Mouse (Mus musculus): ENCODE results near the gene Cpeb3.
A peak's percentile ranks its signal among the peaks of the same experiment; 100 is the strongest.
"Not testable (repeated sequence)": the region's sequence is repeated elsewhere in the genome, so short reads cannot be mapped to it uniquely, and the experiment has no call there.

The Cpeb3 gene

GRCm38 (mm10) chr19:37210457-37210856, 2.1 kb upstream of the Cpeb3 start:
- Histone ChIP-seq H3K27me3 (ENCODE audit: insufficient read depth, low read length) (peaks cover 4% of the 10 kb centered on the region; the same call in 1 of the 2 replicates), H3K4me1 (replicated peaks; ENCODE audit: low read depth, low read length) (peaks cover 39% of the 10 kb centered on the region), H3K4me3 (replicated peaks; ENCODE audit: low read length) (no peak overlapping the region), H3K36me3 (ENCODE audit: insufficient read depth, low read length) (peaks cover 47% of the 10 kb centered on the region), H3K9me3 (ENCODE audit: low read length) (no peaks in the 10 kb centered on the region)
- TF ChIP-seq NANOG (IDR thresholded peaks at IDR 0.05; ENCODE audit: borderline replicate concordance, low read length) (no peak), POU5F1 (IDR thresholded peaks at IDR 0.05; ENCODE audit: borderline replicate concordance, low read length) (no peak), CTCF (conservative IDR thresholded peaks at IDR 0.05; ENCODE audit: low read length) (no peak)

- peaks cover 7% of the 10 kb centered on the region; the same call in 1 of the 2 replicates for H3K27me3 ChIP-seq (ENCODE audit: insufficient read depth, low read length)
- peaks cover 39% of the 10 kb centered on the region for H3K4me1 ChIP-seq (replicated peaks; ENCODE audit: low read depth, low read length)
- peaks cover 39% of the 10 kb centered on the region for H3K36me3 ChIP-seq (ENCODE audit: insufficient read depth, low read length)
- TF ChIP-seq NANOG (IDR thresholded peaks at IDR 0.05; ENCODE audit: borderline replicate concordance, low read length) (no peak), POU5F1 (IDR thresholded peaks at IDR 0.05; ENCODE audit: borderline replicate concordance, low read length) (no peak), CTCF (conservative IDR thresholded peaks at IDR 0.05; ENCODE audit: low read length) (peak; percentile 43)
- no peaks in the 10 kb centered on the region for H3K9me3 ChIP-seq (ENCODE audit: low read length)
- H3K4me3 ChIP-seq (replicated peaks; ENCODE audit: low read length): peak overlapping the region; percentile 99
Measured at GRCm38 (mm10) chr19:37209467-37210128, 1.2 kb upstream of the Cpeb3 start.

GRCm38 (mm10) chr19:37208986-37209385, 585 bp upstream of the Cpeb3 start:
- H3K4me1 ChIP-seq (replicated peaks; ENCODE audit: low read depth, low read length): peaks cover 40% of the 10 kb centered on the region
- H3K9me3 ChIP-seq (ENCODE audit: low read length): no peaks in the 10 kb centered on the region
- peaks cover 7% of the 10 kb centered on the region; the same call in 1 of the 2 replicates for H3K27me3 ChIP-seq (ENCODE audit: insufficient read depth, low read length)
- peak overlapping the region; percentile 99 for H3K4me3 ChIP-seq (replicated peaks; ENCODE audit: low read length)
- TF ChIP-seq POU5F1 (IDR thresholded peaks at IDR 0.05; ENCODE audit: borderline replicate concordance, low read length) (no peak), NANOG (IDR thresholded peaks at IDR 0.05; ENCODE audit: borderline replicate concordance, low read length) (no peak), CTCF (conservative IDR thresholded peaks at IDR 0.05; ENCODE audit: low read length) (no peak)
- H3K36me3 ChIP-seq (ENCODE audit: insufficient read depth, low read length): peaks cover 39% of the 10 kb centered on the region

GRCm38 (mm10) chr19:37207303-37208175, 862 bp downstream of the Cpeb3 start, which contains the start of gene March5:
March5 (plus strand) TSS chr19:37207543.
- Histone ChIP-seq H3K4me3 (replicated peaks; ENCODE audit: low read length) (peak within 1 kb of the TSS; percentile 99), H3K4me1 (replicated peaks; ENCODE audit: low read depth, low read length) (peaks cover 36% of the 10 kb centered on the region), H3K27me3 (ENCODE audit: insufficient read depth, low read length) (peaks cover 7% of the 10 kb centered on the region; the same call in 1 of the 2 replicates), H3K36me3 (ENCODE audit: insufficient read depth, low read length) (peaks cover 26% of the 10 kb centered on the region), H3K9me3 (ENCODE audit: low read length) (no peaks in the 10 kb centered on the region)
- TF ChIP-seq CTCF (conservative IDR thresholded peaks at IDR 0.05; ENCODE audit: low read length) (no peak), POU5F1 (IDR thresholded peaks at IDR 0.05; ENCODE audit: borderline replicate concordance, low read length) (no peak), NANOG (IDR thresholded peaks at IDR 0.05; ENCODE audit: borderline replicate concordance, low read length) (no peak)

- peak overlapping the region; percentile 99 for H3K4me3 ChIP-seq (replicated peaks; ENCODE audit: low read length)
- H3K36me3 ChIP-seq (ENCODE audit: insufficient read depth, low read length): peaks cover 18% of the 10 kb centered on the region
- no peaks in the 10 kb centered on the region for H3K9me3 ChIP-seq (ENCODE audit: low read length)
- TF ChIP-seq POU5F1 (IDR thresholded peaks at IDR 0.05; ENCODE audit: borderline replicate concordance, low read length) (no peak), NANOG (IDR thresholded peaks at IDR 0.05; ENCODE audit: borderline replicate concordance, low read length) (no peak), CTCF (conservative IDR thresholded peaks at IDR 0.05; ENCODE audit: low read length) (no peak)
- H3K4me1 ChIP-seq (replicated peaks; ENCODE audit: low read depth, low read length): peaks cover 32% of the 10 kb centered on the region
- peaks cover 7% of the 10 kb centered on the region; the same call in 1 of the 2 replicates for H3K27me3 ChIP-seq (ENCODE audit: insufficient read depth, low read length)
Measured at GRCm38 (mm10) chr19:37206641-37207302, 1.6 kb downstream of the Cpeb3 start.

- H3K4me1 ChIP-seq (replicated peaks; ENCODE audit: low read depth, low read length): peaks cover 28% of the 10 kb centered on the region
- not testable (repeated sequence) for H3K27me3 ChIP-seq (ENCODE audit: insufficient read depth, low read length); H3K4me3 ChIP-seq (replicated peaks; ENCODE audit: low read length); H3K9me3 ChIP-seq (ENCODE audit: low read length); H3K36me3 ChIP-seq (ENCODE audit: insufficient read depth, low read length)
Measured at GRCm38 (mm10) chr19:37205155-37205554, 3.2 kb downstream of the Cpeb3 start.

GRCm38 (mm10) chr19:37203371-37203770, 5.0 kb downstream of the Cpeb3 start:
- H3K4me3 ChIP-seq (replicated peaks; ENCODE audit: low read length): no peak overlapping the region
- no peaks in the 10 kb centered on the region for H3K36me3 ChIP-seq (ENCODE audit: insufficient read depth, low read length)

GRCm38 (mm10) chr19:37199889-37200288, 8.5 kb downstream of the Cpeb3 start:
- no peaks in the 10 kb centered on the region for H3K27me3 ChIP-seq (ENCODE audit: insufficient read depth, low read length)
- peaks cover 18% of the 10 kb centered on the region for H3K4me1 ChIP-seq (replicated peaks; ENCODE audit: low read depth, low read length)
- no peak overlapping the region for H3K4me3 ChIP-seq (replicated peaks; ENCODE audit: low read length)
- no peaks in the 10 kb centered on the region for H3K9me3 ChIP-seq (ENCODE audit: low read length)
- TF ChIP-seq CTCF (conservative IDR thresholded peaks at IDR 0.05; ENCODE audit: low read length): no peak
- TF ChIP-seq NANOG (IDR thresholded peaks at IDR 0.05; ENCODE audit: borderline replicate concordance, low read length): no peak
- TF ChIP-seq POU5F1 (IDR thresholded peaks at IDR 0.05; ENCODE audit: borderline replicate concordance, low read length): no peak
- H3K36me3 ChIP-seq (ENCODE audit: insufficient read depth, low read length): no peaks in the 10 kb centered on the region

More at GRCm38 (mm10) chr19:37203371-37203770, 5.0 kb downstream of the Cpeb3 start:
- Histone ChIP-seq H3K4me1 (replicated peaks; ENCODE audit: low read depth, low read length) (peaks cover 18% of the 10 kb centered on the region), H3K9me3 (ENCODE audit: low read length) (no peaks in the 10 kb centered on the region), H3K27me3 (ENCODE audit: insufficient read depth, low read length) (peaks cover 7% of the 10 kb centered on the region; the same call in 1 of the 2 replicates)
- TF ChIP-seq NANOG (IDR thresholded peaks at IDR 0.05; ENCODE audit: borderline replicate concordance, low read length) (no peak), POU5F1 (IDR thresholded peaks at IDR 0.05; ENCODE audit: borderline replicate concordance, low read length) (no peak), CTCF (conservative IDR thresholded peaks at IDR 0.05; ENCODE audit: low read length) (no peak)

Data from E14TG2a.4 (cell line).